Mouse (Mus musculus): ENCODE measurements around the gene Amhr2.

DNA sequence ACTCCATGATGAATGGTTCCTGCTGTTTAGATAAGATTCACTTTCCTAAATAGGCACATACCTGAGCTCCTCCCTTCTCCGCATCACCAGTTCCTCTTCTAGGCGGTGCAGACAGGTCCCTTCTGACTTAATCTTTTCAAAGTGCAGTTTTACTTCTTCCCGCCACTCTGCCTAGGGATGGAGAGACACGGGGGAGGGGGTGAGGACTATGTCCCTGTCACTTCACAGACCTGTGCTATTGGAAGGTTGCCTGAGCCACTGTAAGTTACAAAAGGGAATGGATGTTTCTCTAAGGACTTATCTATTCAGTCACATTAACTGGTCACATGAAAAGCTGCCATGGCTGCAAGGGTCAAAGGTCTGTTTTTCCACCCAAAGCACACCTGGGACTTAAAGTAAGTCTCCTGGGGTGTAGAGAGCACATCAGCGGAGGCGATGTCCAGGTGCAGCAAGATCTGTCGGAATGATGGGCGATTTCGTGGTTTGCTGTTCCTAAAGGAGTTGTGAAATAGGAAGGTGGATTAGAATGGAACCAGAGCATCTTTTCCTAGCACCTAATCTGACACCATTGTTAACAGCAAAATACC lies 57.2 kb downstream of the Amhr2 start:
- TF ChIP-seq POLR2A (IDR thresholded peaks at IDR 0.05; ENCODE audit: borderline replicate concordance, extremely low read depth, low read depth, low read length) (no peak), CTCF (IDR thresholded peaks at IDR 0.05; ENCODE audit: insufficient read depth, low read length) (no peak)
